In genomic region chr6:37437086-37437485, GRCm38 (mm10) we compare ENCODE assay signal across 27 mouse cellular contexts. TPM values are rescaled to one million over a fixed set of nuclear protein-coding genes. Genes with fewer than 3 reads are reported as not detected.
DNase-seq lines count a peak whose midpoint lies in the region; ATAC-seq and TF ChIP-seq lines count a peak whose summit lies in the region.
"Had no signal": no experiment of that assay in that cellular context is flagged by ENCODE, and none has a peak within 500 bp of the region (broad histone marks: within the 10 kb centered on the region; RNA-seq: fewer than 3 reads in every experiment).

No protein-coding gene starts in this region.

- ATAC-seq in heart, embryonic 11.5 days (replicated peaks; ENCODE audit: insufficient number of reproducible peaks, low FRiP score, low TSS enrichment): no peak
- ATAC-seq in heart, postnatal 0 days (ENCODE audit: insufficient read depth, low read depth): no peak
- ATAC-seq in lung, embryonic 14.5 days (ENCODE audit: insufficient read depth): no peak
- ATAC-seq: forebrain, embryonic 15.5 days; hindbrain, postnatal 0 days; intestine, embryonic 15.5 days had no signal

- intact Hi-C loops in heart, postnatal 14 days (cut with DNase I): no loop called here

- DNase-seq in heart, postnatal 14 days: no peak
- DNase-seq in heart, postnatal 0 days (ENCODE audit: low spot score): no peak
- no peak for DNase-seq in heart, adult 18-20 months
- DNase-seq in lung, embryonic 14.5 days: no peak
- DNase-seq in lung, postnatal 36 days: no peak
- no peak for DNase-seq in embryo, embryonic 10 days (ENCODE audit: low spot score)
- DNase-seq: adrenal gland, postnatal 14 days; cerebellum, adult 11 months; cerebellum, adult 9-10 months; cerebellum, postnatal 36 days; gastrocnemius, postnatal 25 days; kidney, adult 2 months; kidney, postnatal 36 days; right cerebral cortex, postnatal 4 days; thymus, adult 2 months; thymus, postnatal 36 days had no signal

- no peak overlapping the region for H3K27ac ChIP-seq in heart, embryonic 11.5 days (ENCODE audit: low read depth, low read length)
- no peak overlapping the region for H3K27ac ChIP-seq in heart, postnatal 0 days (ENCODE audit: low read depth)
- H3K27ac ChIP-seq in lung, embryonic 14.5 days (ENCODE audit: low read depth): no peak overlapping the region
- H3K27ac ChIP-seq: embryonic facial prominence, embryonic 13.5 days; forebrain, embryonic 10.5 days; forebrain, embryonic 15.5 days; hindbrain, embryonic 12.5 days; hindbrain, postnatal 0 days; intestine, embryonic 15.5 days; liver, embryonic 15.5 days; lung, embryonic 15.5 days; midbrain, embryonic 12.5 days; neural tube, embryonic 13.5 days had no signal

- WGBS in heart, embryonic 11.5 days (ENCODE audit: insufficient replicate concordance): 86% methylated on average over 13 of the region's 13 CpGs
- WGBS in heart, postnatal 0 days: 88% methylated on average over 13 of the region's 13 CpGs
- WGBS in lung, embryonic 14.5 days: 80% methylated on average over 13 of the region's 13 CpGs

- no peaks in the 10 kb centered on the region for H3K9me3 ChIP-seq in heart, embryonic 11.5 days (replicated peaks; ENCODE audit: control insufficient read depth, low read length)
- no peaks in the 10 kb centered on the region for H3K9me3 ChIP-seq in heart, postnatal 0 days (replicated peaks; ENCODE audit: control insufficient read depth, low read length)
- H3K9me3 ChIP-seq in lung, embryonic 14.5 days (ENCODE audit: low read depth, low read length): no peaks in the 10 kb centered on the region
- H3K9me3 ChIP-seq: embryonic facial prominence, embryonic 13.5 days; forebrain, embryonic 10.5 days; forebrain, embryonic 15.5 days; hindbrain, embryonic 12.5 days; intestine, embryonic 15.5 days; liver, embryonic 15.5 days; lung, embryonic 15.5 days; midbrain, embryonic 12.5 days; neural tube, embryonic 13.5 days had no signal

- H3K36me3 ChIP-seq in heart, embryonic 11.5 days (ENCODE audit: control insufficient read depth, insufficient read depth, low read length): no peaks in the 10 kb centered on the region; the same call in none of the 2 replicates
- H3K36me3 ChIP-seq in heart, postnatal 0 days (replicated peaks; ENCODE audit: control insufficient read depth, insufficient read depth, low read length): 0 out of 2 replicates have a peak, but pooled peaks cover 7% of the 10 kb centered on the region
- peaks cover 12% of the 10 kb centered on the region for H3K36me3 ChIP-seq in lung, embryonic 14.5 days (ENCODE audit: insufficient read depth)
- H3K36me3 ChIP-seq: forebrain, embryonic 10.5 days; forebrain, embryonic 15.5 days; hindbrain, embryonic 12.5 days; intestine, embryonic 15.5 days; liver, embryonic 15.5 days; midbrain, embryonic 12.5 days; neural tube, embryonic 13.5 days had no signal

- peaks cover 62% of the 10 kb centered on the region for H3K4me1 ChIP-seq in heart, embryonic 11.5 days (ENCODE audit: control insufficient read depth, insufficient read depth, low read length)
- H3K4me1 ChIP-seq in heart, postnatal 0 days (ENCODE audit: control insufficient read depth, insufficient read depth): peaks cover 61% of the 10 kb centered on the region
- peaks cover 38% of the 10 kb centered on the region for H3K4me1 ChIP-seq in lung, embryonic 14.5 days (ENCODE audit: insufficient read depth)

- peak overlapping the region; percentile 89; the same call in 1 of the 2 replicates for H3K4me2 ChIP-seq in heart, embryonic 11.5 days
- peak overlapping the region; percentile 81; the same call in 1 of the 2 replicates for H3K4me2 ChIP-seq in heart, postnatal 0 days (ENCODE audit: low read depth, low read length)
- H3K4me2 ChIP-seq in lung, embryonic 14.5 days: peak overlapping the region; percentile 3; the same call in 1 of the 2 replicates
- H3K4me2 ChIP-seq: forebrain, embryonic 15.5 days; hindbrain, embryonic 12.5 days; intestine, embryonic 15.5 days; liver, embryonic 15.5 days; lung, embryonic 15.5 days; midbrain, embryonic 12.5 days; neural tube, embryonic 13.5 days had no signal

- H3K27me3 ChIP-seq in heart, embryonic 11.5 days (ENCODE audit: control insufficient read depth, insufficient read depth, low read length): no peaks in the 10 kb centered on the region
- no peaks in the 10 kb centered on the region for H3K27me3 ChIP-seq in heart, postnatal 0 days (ENCODE audit: control insufficient read depth, insufficient read depth, low read length)
- H3K27me3 ChIP-seq in lung, embryonic 14.5 days (ENCODE audit: insufficient read depth, low read length): no peaks in the 10 kb centered on the region
- H3K27me3 ChIP-seq: embryonic facial prominence, embryonic 13.5 days; forebrain, embryonic 15.5 days; hindbrain, embryonic 12.5 days; intestine, embryonic 15.5 days; liver, embryonic 15.5 days; lung, embryonic 15.5 days had no signal

- no peak for TF ChIP-seq EP300 in heart, postnatal 0 days (IDR thresholded peaks at IDR 0.05; ENCODE audit: low read depth)

- H3K9ac ChIP-seq in heart, embryonic 11.5 days (ENCODE audit: low read depth, low read length): no peak overlapping the region
- H3K9ac ChIP-seq in heart, postnatal 0 days (replicated peaks; ENCODE audit: low read depth, low read length): no peak overlapping the region
- H3K9ac ChIP-seq in lung, embryonic 14.5 days: no peak overlapping the region
- H3K9ac ChIP-seq: embryonic facial prominence, embryonic 13.5 days; forebrain, embryonic 15.5 days; hindbrain, embryonic 12.5 days; intestine, embryonic 15.5 days; liver, embryonic 15.5 days; lung, embryonic 15.5 days; midbrain, embryonic 12.5 days; neural tube, embryonic 13.5 days had no signal

- TF ChIP-seq CTCF in heart, postnatal 0 days (IDR thresholded peaks at IDR 0.05; ENCODE audit: low read depth): no peak
- no peak for TF ChIP-seq CTCF in lung, embryonic 14.5 days (IDR thresholded peaks at IDR 0.05; ENCODE audit: low read depth)

- H3K4me3 ChIP-seq in heart, embryonic 11.5 days (ENCODE audit: low read depth, low read length): no peak overlapping the region
- no peak overlapping the region for H3K4me3 ChIP-seq in heart, postnatal 0 days (ENCODE audit: low read depth, low read length)
- H3K4me3 ChIP-seq in lung, embryonic 14.5 days (ENCODE audit: low read depth, low read length): no peak overlapping the region
- H3K4me3 ChIP-seq: embryonic facial prominence, embryonic 13.5 days; forebrain, embryonic 10.5 days; forebrain, embryonic 15.5 days; hindbrain, embryonic 12.5 days; intestine, embryonic 15.5 days; liver, embryonic 15.5 days; lung, embryonic 15.5 days; midbrain, embryonic 12.5 days; neural tube, embryonic 13.5 days had no signal

RNA-seq across cellular contexts. Expression of gene Creb3l2, which starts 4.9 kb away (rescaled TPM):
- 42.9 and 52.9 TPM in 2 replicates for polyA plus RNA-seq in heart, embryonic 11.5 days (2014; fragmentation: Nextera tagmentation; extraction: Ambion mirVana)
- 10 to 100 TPM; 27.4 to 29.5 TPM for total RNA-seq in heart, postnatal 14 days (2021)
- total RNA-seq in heart, postnatal 0 days (2014; rRNA removed; ENCODE audit: low replicate concordance): 32.4 and 39.7 TPM in 2 replicates
- 16.3 TPM in 2 replicates for polyA plus RNA-seq in heart, postnatal 0 days (2015; fragmentation: Nextera tagmentation; extraction: Ambion mirVana)
- 10 to 100 TPM; 23.2 to 24.1 TPM for total RNA-seq in heart, adult 18-20 months (2021)
- 33.1 and 35.6 TPM in 2 replicates for polyA plus RNA-seq in lung, embryonic 14.5 days (2014; fragmentation: Nextera tagmentation; extraction: Ambion mirVana)

Comparison
In these comparisons a context has a peak if more than half of its experiments do, and no peak if none do; other contexts are left out.
1. H3K4me2 ChIP-seq: peak in every context shown above with its lines; median percentile 89 in heart, embryonic 11.5 days; 81 in heart, postnatal 0 days; 3 in lung, embryonic 14.5 days.